Mouse (Mus musculus) gastrocnemius, postnatal 4 days (tissue): ENCODE results near the gene Hmgb4. TPM values are rescaled to one million over a fixed set of nuclear protein-coding genes. Genes with fewer than 3 reads are reported as not detected.

Source experiments
- DNase-seq, 2 experiments: peaks; one replicate each; pipeline ENCODE4 v3.0.0; 2021 to 2022; ENCODE audit warnings: low spot score in 2 of 2, mixed read lengths in 2 of 2
- total RNA-seq, 2 experiments: library from RNA; stranded (reverse); gene quantifications; 2 replicates each; pipeline ENCODE4 v1.2.3; 2021

The Hmgb4 gene
- total RNA-seq, 2 experiments from 2014 or later: not detected

- no peak for DNase-seq
Observed at GRCm38 (mm10) chr4:128227377-128228316, 33.1 kb downstream of the Hmgb4 start.

- DNase-seq: no peak
Observed at GRCm38 (mm10) chr4:128224453-128224852, 36.3 kb downstream of the Hmgb4 start.

GRCm38 (mm10) chr4:128217991-128218595 is 42.7 kb downstream of the Hmgb4 start:
- no peak for DNase-seq
